Mouse (Mus musculus): Measurements from ENCODE around the gene Ppp2r2d.

Gene Ppp2r2d

DNA sequence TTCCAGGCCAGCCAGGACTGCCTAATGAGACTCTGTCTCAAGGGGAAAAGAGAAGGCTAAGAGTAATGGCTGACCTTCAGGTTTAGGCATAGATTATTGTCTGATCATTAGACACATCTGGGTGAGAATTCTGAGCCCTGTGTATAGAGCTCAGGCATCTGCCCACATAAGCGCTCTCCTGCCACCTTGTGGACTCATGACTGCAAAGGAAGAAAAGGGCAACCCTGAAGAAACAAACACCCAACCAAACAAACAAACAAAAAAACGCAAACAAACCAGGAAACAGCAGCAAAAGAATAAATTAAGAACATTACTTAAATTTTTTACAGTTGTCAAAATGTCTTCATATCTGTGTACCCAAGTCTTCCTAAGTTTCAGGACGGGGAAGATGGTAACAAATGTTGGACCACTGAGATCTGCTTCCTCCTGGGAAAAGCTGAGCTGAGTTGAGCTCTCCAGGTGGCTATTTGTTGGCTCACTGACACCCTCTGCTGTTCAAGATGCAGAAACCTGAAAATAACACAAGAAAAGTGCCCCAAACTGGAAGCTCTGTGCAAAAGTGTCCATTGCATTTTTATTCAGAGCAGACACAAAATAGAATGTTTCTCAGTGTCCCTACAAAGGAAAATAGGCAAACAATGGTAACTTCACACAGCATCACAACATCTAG is 78.0 kb downstream of the Ppp2r2d start:
- no peak for DNase-seq (ENCODE audit: extremely low read depth, low read depth)

- DNase-seq (ENCODE audit: extremely low read depth, low read depth) = no peak
Observed at GRCm38 (mm10) chr7:138928456-138928855, 82.6 kb downstream of the Ppp2r2d start.

Measured in MEL-GATA-1-ER (cell line).